Mouse (Mus musculus) MEL (cell line): ENCODE data around the gene Arpp21. TPM values are rescaled to one million over a fixed set of nuclear protein-coding genes. Genes with fewer than 3 reads are reported as not detected.

Source experiments
- DNase-seq: peaks from one replicate; pipeline ENCODE4 v3.0.0; 2011; ENCODE audit warnings: low read depth, low spot score
- H3K27ac ChIP-seq: 2 replicates; pipeline ENCODE4 v1.5.1; 2012; ENCODE audit warnings: low read depth, mild to moderate bottlenecking, control low read depth, low read length, moderate library complexity; ENCODE audit not compliant: control insufficient read depth
- H3K27me3 ChIP-seq, 2 experiments: fragments of 150-350 bp in 1 of 2; sonication (generic) in 1 of 2; 2 replicates each; pipeline ENCODE4 v1.6.1; 2012; ENCODE audit warnings: low read length in 2 of 2, mild to moderate bottlenecking in 2 of 2, improper control_type of control experiment in 1 of 2, moderate library complexity in 1 of 2; ENCODE audit not compliant: insufficient read depth in 2 of 2, control insufficient read depth in 1 of 2
- H3K36me3 ChIP-seq, 2 experiments: 2 replicates each; pipeline ENCODE4 v1.6.1; 2012 to 2014; ENCODE audit warnings: low read length in 2 of 2, improper control_type of control experiment in 1 of 2, inconsistent platforms in 1 of 2, mild to moderate bottlenecking in 1 of 2; ENCODE audit not compliant: insufficient read depth in 2 of 2, control insufficient read depth in 1 of 2
- H3K4me1 ChIP-seq, 2 experiments: fragments of 150-350 bp in 1 of 2; sonication (generic) in 1 of 2; 2 replicates each; pipeline ENCODE4 v1.6.1; 2012; ENCODE audit warnings: low read length in 2 of 2, improper control_type of control experiment in 1 of 2, mild to moderate bottlenecking in 1 of 2; ENCODE audit not compliant: insufficient read depth in 2 of 2, control insufficient read depth in 1 of 2
- H3K4me3 ChIP-seq, 2 experiments: fragments of 150-350 bp in 1 of 2; sonication (generic) in 1 of 2; 2 replicates each; pipeline ENCODE4 v1.5.1; 2012; ENCODE audit warnings: low read depth in 2 of 2, low read length in 2 of 2, mild to moderate bottlenecking in 2 of 2, moderate library complexity in 2 of 2, control low read depth in 1 of 2, improper control_type of control experiment in 1 of 2; ENCODE audit not compliant: control insufficient read depth in 1 of 2, insufficient read depth in 1 of 2
- H3K79me2 ChIP-seq: 2 replicates; pipeline ENCODE4 v1.6.1; 2012; ENCODE audit warnings: mild to moderate bottlenecking, low read length, moderate library complexity; ENCODE audit not compliant: control insufficient read depth, poor library complexity, insufficient read depth
- H3K9ac ChIP-seq: 2 replicates; pipeline ENCODE4 v1.6.1; 2012; ENCODE audit warnings: low read depth, mild to moderate bottlenecking, control low read depth, low read length, moderate library complexity; ENCODE audit not compliant: control insufficient read depth, poor library complexity, severe bottlenecking
- H3K9me3 ChIP-seq: fragments of 150-350 bp; sonication (generic); replicated peaks from 2 replicates; pipeline ENCODE4 v1.6.1; 2012; ENCODE audit warnings: mild to moderate bottlenecking, low read length, improper control_type of control experiment, moderate library complexity; ENCODE audit not compliant: insufficient read depth
- BHLHE40 ChIP-seq: IDR thresholded peaks from 2 replicates; pipeline ENCODE4 v1.6.1; 2012; ENCODE audit warnings: low read depth, mild to moderate bottlenecking, inconsistent platforms, low read length, improper control_type of control experiment, borderline replicate concordance
- E2F4 ChIP-seq: IDR thresholded peaks from 2 replicates; pipeline ENCODE4 v1.6.1; 2011; ENCODE audit warnings: low read depth, low read length, improper control_type of control experiment, borderline replicate concordance
- ELF1 ChIP-seq: IDR thresholded peaks from 2 replicates; pipeline ENCODE4 v1.6.1; 2014; ENCODE audit warnings: low read depth, mild to moderate bottlenecking, inconsistent platforms, low read length, improper control_type of control experiment, moderate library complexity
- GABPA ChIP-seq: IDR thresholded peaks from 2 replicates; pipeline ENCODE4 v1.6.1; 2012; ENCODE audit warnings: low read depth, mild to moderate bottlenecking, inconsistent platforms, low read length, improper control_type of control experiment, moderate library complexity
- POLR2A ChIP-seq, 2 experiments: IDR thresholded peaks; 2 replicates each; pipeline ENCODE4 v1.6.1; 2011 to 2012; ENCODE audit warnings: low read length in 2 of 2, mild to moderate bottlenecking in 2 of 2, control low read depth in 1 of 2, improper control_type of control experiment in 1 of 2, low read depth in 1 of 2, moderate library complexity in 1 of 2; ENCODE audit not compliant: control insufficient read depth in 1 of 2, insufficient read depth in 1 of 2, poor library complexity in 1 of 2
- POLR2AphosphoS2 ChIP-seq: IDR thresholded peaks from 2 replicates; pipeline ENCODE4 v1.6.1; 2011; ENCODE audit warnings: low read length, improper control_type of control experiment
- POLR2AphosphoS5 ChIP-seq: IDR thresholded peaks from 2 replicates; pipeline ENCODE4 v1.6.1; 2012; ENCODE audit warnings: low read depth, borderline replicate concordance, mild to moderate bottlenecking, inconsistent platforms, low read length, moderate library complexity, mixed read lengths
- RAD21 ChIP-seq: IDR thresholded peaks from 2 replicates; pipeline ENCODE4 v1.6.1; 2011; ENCODE audit warnings: mild to moderate bottlenecking, low read depth, low read length, improper control_type of control experiment
- SIN3A ChIP-seq: IDR thresholded peaks from 2 replicates; pipeline ENCODE4 v1.6.1; 2012; ENCODE audit warnings: low read length, improper control_type of control experiment, inconsistent platforms
- TCF12 ChIP-seq: IDR thresholded peaks from 2 replicates; pipeline ENCODE4 v1.6.1; 2014; ENCODE audit warnings: low read depth, mild to moderate bottlenecking, inconsistent platforms, low read length, improper control_type of control experiment, moderate library complexity
- ZKSCAN1 ChIP-seq: IDR thresholded peaks from 2 replicates; pipeline ENCODE4 v1.6.1; 2012; ENCODE audit warnings: low read depth, mild to moderate bottlenecking, inconsistent platforms, low read length, improper control_type of control experiment, moderate library complexity
- ZNF384 ChIP-seq: IDR thresholded peaks from 2 replicates; pipeline ENCODE4 v1.6.1; 2012; ENCODE audit warnings: low read depth, mild to moderate bottlenecking, inconsistent platforms, low read length, improper control_type of control experiment
- polyA plus RNA-seq, 2 experiments: library from polyadenylated mRNA; stranded (reverse) in 1 of 2; unstranded in 1 of 2; fragments of >175 nt in 1 of 2; fragments of >200 nt in 1 of 2; gene quantifications; 2 replicates each; pipeline versions ENCODE4 v1.2.1 to v1.2.4; 2012; ENCODE audit warnings: low replicate concordance in 2 of 2, low read depth in 1 of 2; ENCODE audit not compliant: insufficient read length in 2 of 2, insufficient read depth in 1 of 2, missing spikeins in 1 of 2
- total RNA-seq: library from RNA; depleted of rRNA; stranded (reverse); fragments of 300-350 nt; gene quantifications from 2 replicates; pipeline ENCODE4 v1.2.3, GENCODE M21; 2012

Arpp21 gene
- total and polyA plus RNA-seq, 3 experiments, result 0.10 to 0.12 TPM; not detected in 1

- no peak for TF ChIP-seq POLR2A (IDR thresholded peaks at IDR 0.05; ENCODE audit: control insufficient read depth in 1 of 2, insufficient read depth in 1 of 2, low read depth in 1 of 2, low read length in 2 of 2, poor library complexity in 1 of 2)
- no peak overlapping the region for H3K9ac ChIP-seq
- H3K79me2 ChIP-seq, result no peaks in the 10 kb centered on the region
- no peaks in the 10 kb centered on the region; a peak in 1 of 4 replicates for H3K27me3 ChIP-seq
- H3K27ac ChIP-seq, result no peak overlapping the region
- no peak for DNase-seq
- H3K36me3 ChIP-seq, result no peaks in the 10 kb centered on the region
- H3K4me1 ChIP-seq, result no peaks in the 10 kb centered on the region
- H3K9me3 ChIP-seq, result no peaks in the 10 kb centered on the region
- no peak overlapping the region for H3K4me3 ChIP-seq
Measured at GRCm38 (mm10) chr9:112207767-112208166, 28.0 kb downstream of the Arpp21 start.

- Histone ChIP-seq H3K27me3 (no peaks in the 10 kb centered on the region), H3K9me3 (no peaks in the 10 kb centered on the region), H3K4me1 (no peaks in the 10 kb centered on the region), H3K9ac (no peak overlapping the region), H3K36me3 (no peaks in the 10 kb centered on the region), H3K27ac (no peak overlapping the region), H3K79me2 (no peaks in the 10 kb centered on the region), H3K4me3 (no peak overlapping the region)
- no peak for DNase-seq
- TF ChIP-seq BHLHE40, result no peak
- no peak for TF ChIP-seq ZNF384
- TF ChIP-seq POLR2AphosphoS2, result no peak
- TF ChIP-seq E2F4, result no peak
- no peak for TF ChIP-seq TCF12
- TF ChIP-seq POLR2A (IDR thresholded peaks at IDR 0.05; ENCODE audit: control insufficient read depth in 1 of 2, insufficient read depth in 1 of 2, low read depth in 1 of 2, low read length in 2 of 2, poor library complexity in 1 of 2), result no peak
- TF ChIP-seq SIN3A, result no peak
- no peak for TF ChIP-seq RAD21
- TF ChIP-seq GABPA, result no peak
- no peak for TF ChIP-seq ELF1
Measured at GRCm38 (mm10) chr9:112198296-112198695, 37.4 kb downstream of the Arpp21 start.

- Histone ChIP-seq H3K79me2 (no peaks in the 10 kb centered on the region), H3K4me3 (no peak overlapping the region), H3K9me3 (no peaks in the 10 kb centered on the region), H3K4me1 (no peaks in the 10 kb centered on the region), H3K9ac (no peak overlapping the region), H3K27me3 (no peaks in the 10 kb centered on the region), H3K27ac (no peak overlapping the region), H3K36me3 (no peaks in the 10 kb centered on the region)
- no peak for DNase-seq
- TF ChIP-seq ZKSCAN1 (no peak), POLR2AphosphoS5 (no peak)
Measured at GRCm38 (mm10) chr9:112194049-112194448, 41.7 kb downstream of the Arpp21 start.
